Mouse (Mus musculus): ENCODE results near the gene Atp6ap1l. TPM values are rescaled to one million over a fixed set of nuclear protein-coding genes. Genes with fewer than 3 reads are reported as not detected.

Atp6ap1l gene
- total RNA-seq, 2 experiments from 2014 or later = not detected

DNA sequence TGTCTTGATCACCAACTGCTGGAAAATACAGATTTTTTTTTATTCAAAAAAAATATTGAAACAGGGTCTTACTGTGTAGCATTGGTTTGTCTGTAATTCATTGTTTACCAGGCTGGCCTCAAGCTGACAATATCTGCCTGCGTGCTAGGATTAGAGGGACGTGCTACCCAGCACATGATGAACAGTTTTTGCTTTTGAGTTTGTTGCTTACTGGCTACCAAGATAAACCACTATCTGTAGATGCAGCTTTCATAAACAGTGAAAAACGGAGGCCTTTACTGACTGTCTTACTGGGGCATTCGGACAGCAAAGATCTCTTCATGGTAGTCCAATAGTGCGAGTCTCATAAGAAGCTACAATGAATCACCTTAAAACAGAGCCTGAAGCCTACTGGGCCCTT lies 15.0 kb downstream of the Atp6ap1l start:
- DNase-seq (ENCODE audit: low spot score in 2 of 2) = no peak

DNA sequence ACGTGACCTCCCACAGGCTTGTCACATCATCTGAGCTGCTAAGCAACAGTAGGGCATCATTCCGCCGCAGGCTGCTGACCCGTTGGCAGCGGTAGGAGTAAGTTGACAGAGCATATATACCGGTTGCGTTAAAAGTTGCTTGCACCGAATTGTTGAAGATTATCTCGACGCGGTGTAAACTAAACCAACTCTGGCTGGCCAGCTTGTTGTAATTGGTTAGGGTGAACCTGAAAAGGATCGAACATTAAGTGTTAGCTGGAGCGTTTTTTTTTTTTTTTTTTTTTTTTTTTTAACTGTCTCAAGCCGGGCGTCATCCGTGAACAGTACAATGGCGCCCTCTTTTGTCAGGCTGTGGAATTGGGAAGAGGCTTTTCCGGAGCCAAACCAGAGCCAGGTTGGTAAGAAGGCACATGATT lies 18.6 kb downstream of the Atp6ap1l start:
- peak; percentile 38 to 61 for DNase-seq (ENCODE audit: low spot score in 2 of 2)

DNA sequence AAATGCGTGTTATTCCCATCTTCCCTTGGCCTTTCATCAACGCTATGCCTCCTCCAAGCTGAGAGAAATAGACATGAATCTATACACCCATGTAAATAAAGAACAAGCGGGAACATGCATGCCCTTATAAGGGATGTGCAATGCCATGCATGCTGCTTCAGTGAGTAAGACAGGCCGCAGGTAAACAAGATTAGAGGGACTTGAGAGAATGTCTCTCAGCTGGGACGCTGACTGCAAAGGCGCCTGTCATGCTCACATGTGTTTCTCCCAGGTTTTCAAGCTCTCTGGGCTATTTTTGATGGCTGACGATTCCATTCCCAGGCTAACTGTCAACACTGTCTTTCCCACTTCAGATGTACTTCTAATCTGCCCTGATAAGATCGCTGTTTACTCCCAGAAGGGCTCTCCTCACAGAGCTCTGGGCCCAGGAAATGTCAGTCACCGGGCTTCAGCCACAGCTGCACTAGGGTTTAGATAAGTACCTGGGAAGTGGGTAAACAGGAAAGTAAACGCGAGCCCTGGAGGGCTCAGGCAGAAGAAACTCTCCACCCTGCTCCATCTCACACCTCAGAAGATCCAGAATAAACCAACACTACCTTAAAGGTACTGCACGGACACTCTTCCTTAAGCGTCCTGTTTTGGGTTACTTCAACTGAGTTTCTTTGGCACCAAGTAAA lies 19.2 kb downstream of the Atp6ap1l start:
- no peak for DNase-seq (ENCODE audit: low spot score in 2 of 2)

DNA sequence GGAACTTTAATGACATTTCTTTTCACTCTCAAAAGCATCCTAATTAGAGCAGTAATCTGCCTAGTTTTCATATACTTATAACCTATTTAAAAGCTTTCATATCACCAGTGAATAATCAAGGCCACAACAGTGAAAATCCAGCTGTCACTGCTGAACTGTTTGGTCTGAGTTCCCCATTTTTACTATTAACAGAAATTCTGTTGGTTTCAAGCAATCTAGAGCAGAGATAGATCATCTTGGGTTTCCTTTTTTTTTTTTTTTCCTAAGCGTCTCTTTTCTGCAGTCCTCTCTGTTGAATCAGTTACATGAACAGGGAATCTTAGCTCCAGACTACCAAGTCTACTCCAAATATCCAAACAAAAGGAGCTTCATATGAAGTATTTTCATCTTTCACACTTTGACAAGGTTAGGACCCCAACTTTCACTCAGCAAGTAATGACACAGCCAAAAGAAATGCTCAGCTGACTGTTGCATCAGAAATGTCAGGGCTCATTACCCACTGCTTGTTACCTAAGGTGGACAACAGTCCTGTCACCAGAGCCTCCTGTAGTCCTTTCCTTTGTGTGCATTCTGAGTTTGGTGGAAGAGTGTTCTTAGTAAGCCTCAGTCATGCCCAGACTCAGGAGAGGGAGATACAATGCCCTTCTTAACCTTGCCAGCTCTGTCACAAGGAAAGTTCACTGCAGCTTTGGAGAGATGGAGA lies 23.3 kb downstream of the Atp6ap1l start:
- no peak for DNase-seq (ENCODE audit: low spot score in 2 of 2)

DNA sequence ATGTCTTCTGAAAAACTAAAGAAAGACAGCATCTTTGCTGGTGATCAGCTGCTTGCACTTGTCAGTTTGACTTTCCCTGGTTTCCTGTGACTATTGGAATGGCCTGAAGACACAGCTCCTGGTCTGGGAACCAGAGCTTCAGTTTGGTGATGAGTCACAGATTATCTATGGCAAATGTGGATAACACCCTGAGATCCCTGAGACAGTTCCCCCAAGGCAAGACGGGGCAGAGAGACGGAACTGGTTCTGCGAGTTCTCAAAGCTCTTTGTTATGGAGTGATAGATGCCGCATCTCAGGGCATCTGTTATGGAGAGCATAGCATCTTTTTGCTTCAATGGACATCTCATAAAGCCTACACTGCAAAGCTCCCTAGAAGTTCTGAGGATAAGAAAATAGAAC lies 33.6 kb downstream of the Atp6ap1l start:
- no peak for DNase-seq (ENCODE audit: low spot score in 2 of 2)

DNA sequence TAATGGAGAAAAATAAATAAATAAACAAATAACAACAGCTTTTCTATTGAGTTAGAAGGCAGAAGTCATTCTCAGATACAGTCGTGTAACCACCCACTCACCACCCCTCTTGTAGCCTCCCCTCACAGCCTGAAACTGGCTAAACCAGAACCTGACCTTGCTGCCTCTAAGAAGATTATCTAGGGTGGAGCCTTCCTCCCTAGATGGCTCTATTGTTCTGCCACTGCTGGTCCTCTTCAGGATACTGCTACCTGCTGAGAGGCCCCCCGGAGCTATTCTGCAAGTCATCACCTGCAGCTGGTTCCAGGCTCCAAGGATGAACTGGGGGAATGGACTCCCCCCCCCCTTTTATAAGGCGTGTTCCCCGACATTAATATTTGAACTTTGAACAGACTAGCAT lies 36.0 kb downstream of the Atp6ap1l start:
- DNase-seq (ENCODE audit: low spot score in 2 of 2) = no peak

DNA sequence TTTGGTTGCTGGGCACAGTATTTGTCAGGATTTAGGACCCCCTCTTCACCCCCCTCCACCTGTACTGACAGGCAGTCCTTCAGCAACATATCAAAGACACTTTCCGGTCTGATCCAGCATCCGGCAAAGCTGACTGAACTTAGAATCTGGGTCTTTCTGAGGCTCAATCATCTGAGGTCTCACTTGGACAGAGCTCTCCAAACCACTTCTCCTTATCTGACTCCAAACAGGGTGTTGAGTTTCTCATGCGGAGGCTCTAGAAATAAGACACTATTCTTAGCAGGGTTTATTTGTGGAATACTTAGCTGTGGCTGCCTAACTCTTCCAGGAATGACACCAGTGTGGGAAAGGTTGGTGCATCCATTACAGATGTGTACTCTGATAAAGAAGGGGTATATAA lies 43.0 kb downstream of the Atp6ap1l start:
- no peak for DNase-seq (ENCODE audit: low spot score in 2 of 2)

DNA sequence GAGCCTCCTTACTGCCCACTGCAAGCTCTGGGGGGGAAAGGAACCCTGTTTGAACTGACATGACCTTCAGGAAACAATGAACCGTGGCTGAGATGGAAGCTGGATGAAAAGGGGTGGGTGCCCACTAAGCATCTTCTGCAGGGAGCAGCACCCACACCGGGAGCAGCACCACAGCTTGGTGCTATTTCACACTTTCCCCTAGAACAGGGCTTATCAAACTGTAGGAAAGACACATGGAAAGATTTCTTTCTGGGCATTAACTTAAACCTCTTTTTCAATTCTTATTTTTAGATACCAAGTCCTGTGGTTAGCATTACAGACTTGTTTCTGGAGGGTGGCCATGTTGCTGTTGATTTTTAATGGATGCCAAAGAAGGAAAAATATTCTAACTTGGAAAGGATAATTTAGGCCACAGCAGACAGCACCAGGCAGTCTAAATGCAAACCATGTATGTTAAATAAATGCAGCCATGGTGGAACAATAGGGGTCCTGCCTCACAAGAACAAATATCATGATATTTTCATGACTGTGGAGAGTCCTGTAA lies 44.2 kb downstream of the Atp6ap1l start:
- no peak for DNase-seq (ENCODE audit: low spot score in 2 of 2)

DNA sequence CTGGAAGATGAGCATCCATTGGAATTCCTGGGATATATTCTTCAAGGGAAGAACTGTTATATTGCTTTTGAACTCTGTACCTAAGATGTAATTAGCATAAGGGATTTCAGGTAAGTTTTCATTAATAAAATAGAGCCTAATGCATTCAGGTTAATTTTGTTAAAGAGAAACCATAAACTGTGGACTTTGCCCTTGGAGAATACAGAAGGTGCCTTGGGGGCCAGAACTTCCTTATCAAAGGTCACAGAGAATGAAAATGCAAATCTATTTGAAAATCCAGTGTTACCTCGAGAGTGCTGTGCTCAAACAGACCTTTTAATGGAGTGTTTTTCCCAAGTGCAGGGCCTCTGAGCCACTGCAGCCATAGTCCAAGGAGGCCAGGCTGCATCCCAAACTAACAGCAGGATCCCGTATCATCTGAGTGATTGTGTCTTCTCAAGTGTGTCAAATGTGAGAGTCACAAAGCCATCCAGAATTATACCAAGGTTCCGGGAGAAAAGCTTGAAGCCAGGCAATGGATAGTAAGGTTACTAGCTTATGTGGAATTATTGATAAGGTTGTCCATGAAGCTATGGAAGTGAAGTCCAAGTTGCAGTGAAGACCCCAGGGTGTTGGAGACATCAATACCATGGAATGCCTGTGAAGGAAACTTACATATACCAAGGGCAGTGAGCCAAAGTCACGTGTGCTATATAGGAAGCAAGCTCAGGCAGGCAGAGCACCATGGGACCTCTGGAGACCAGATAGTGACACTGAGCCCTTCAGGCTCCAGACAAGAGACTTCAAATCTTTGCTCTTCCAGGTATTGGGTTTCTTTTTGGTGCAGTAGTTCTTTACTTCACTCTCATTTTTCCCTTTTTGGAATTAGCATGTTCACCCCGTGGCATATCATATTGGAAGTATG lies 52.2 kb downstream of the Atp6ap1l start:
- no peak for DNase-seq (ENCODE audit: low spot score in 2 of 2)

DNA sequence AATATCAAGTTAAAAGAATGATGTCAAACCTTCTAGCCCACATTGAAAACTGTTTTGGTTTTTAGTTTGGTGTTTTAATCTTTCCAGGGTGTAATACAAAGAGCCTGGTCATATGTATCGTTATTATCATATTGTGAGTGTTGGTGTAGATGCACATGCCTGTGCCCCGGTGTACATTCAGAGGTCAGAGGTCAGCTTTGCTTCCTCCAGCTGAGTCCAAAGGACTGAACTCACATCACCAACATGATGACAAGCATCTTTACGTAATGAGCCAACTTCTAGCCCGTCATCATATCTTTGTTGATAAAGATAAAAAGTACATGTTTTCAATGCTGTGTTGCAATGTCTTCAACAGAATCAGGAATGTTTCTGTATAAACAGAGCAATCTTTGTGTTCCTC lies 53.4 kb downstream of the Atp6ap1l start:
- DNase-seq (ENCODE audit: low spot score in 2 of 2) = no peak

DNA sequence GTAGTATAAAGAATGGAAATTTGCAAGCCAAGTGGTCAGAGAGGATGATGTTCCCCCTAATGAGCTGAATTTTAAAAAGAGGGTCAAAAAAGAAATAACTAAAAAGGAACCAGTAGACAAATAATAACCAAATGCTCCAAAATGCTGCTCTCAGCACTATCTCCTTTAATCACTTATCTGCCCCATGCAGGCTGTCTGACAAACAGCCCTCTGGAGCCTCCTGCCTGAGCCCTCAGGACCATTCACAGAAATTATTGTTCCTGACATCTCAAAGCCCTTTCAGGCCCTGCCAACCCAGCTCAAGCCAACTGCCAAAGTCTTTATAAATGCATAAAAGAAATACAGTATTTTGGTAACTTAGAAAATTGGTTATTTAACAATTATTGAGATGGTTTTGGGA lies 61.0 kb downstream of the Atp6ap1l start:
- DNase-seq (ENCODE audit: low spot score in 2 of 2) = no peak

DNA sequence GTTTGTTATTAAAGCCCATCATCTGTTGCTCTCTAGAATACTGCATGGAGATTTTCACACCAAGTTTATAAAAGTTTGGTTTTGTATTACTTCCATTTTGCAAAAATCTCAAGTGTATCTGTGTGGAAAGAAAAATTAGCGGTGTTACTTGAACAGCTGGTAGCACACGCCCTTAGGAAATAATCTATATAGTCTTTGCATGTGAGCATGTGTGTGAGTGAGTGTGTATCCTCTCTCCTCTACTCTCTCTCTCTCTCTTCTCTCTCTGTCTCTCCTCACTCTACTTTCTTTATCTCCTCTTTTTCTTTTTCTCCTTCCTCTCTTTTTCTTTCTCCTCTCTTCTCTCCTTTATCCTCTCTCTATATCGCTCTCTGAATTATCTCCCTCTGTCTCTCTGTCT lies 61.7 kb downstream of the Atp6ap1l start:
- no peak for DNase-seq (ENCODE audit: low spot score in 2 of 2)

DNA sequence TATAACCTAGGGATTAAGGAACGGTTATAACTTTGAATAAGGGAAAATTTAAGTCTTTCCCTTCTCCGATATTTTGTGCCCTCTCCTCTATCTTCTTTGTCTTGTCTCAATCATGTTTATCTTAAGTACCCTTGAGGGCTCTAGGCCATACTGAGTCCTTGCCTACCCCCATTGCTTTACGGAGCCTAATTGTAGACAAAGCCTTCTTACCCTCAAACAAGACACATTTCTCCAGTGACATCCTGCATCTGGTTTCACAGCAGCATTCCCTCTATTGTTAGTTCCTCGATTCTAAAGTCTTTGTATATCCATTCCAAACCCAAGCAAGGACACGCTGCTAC lies 64.0 kb downstream of the Atp6ap1l start:
- no peak for DNase-seq (ENCODE audit: low spot score in 2 of 2)

DNA sequence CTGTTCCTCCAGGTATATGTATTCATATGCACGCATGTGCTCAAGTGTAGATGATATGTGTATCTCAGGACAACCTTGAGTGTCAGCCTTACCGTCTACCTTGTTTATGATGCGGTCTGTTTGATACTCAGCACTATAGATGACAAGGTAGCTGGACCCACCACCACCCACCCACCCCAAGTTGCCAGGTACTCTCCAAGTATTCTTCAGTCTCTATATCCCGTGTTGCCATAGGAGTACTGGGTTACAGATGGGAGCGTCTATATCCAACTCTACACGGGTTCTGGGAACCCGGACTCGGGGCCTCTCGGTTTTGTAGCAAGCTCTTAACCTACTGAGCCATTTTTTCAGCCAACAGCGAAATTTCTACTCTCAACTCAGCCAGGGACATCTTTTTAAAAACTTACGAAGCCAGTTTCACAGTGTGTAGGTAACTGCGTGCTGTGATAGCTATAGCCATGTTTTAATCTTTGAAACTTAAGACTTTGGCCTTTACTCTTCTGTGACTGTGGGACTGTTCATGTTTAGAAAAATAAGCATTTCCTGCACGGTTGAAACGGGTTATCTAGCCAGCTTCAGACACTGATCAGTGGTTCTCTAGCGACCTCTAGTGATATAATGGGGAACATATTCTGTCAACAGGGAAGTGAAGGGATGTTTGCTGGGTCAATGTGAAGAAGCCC lies 64.5 kb downstream of the Atp6ap1l start:
- peak in 1 of 2 experiments; percentile 12 for DNase-seq (ENCODE audit: low spot score in 2 of 2)

DNA sequence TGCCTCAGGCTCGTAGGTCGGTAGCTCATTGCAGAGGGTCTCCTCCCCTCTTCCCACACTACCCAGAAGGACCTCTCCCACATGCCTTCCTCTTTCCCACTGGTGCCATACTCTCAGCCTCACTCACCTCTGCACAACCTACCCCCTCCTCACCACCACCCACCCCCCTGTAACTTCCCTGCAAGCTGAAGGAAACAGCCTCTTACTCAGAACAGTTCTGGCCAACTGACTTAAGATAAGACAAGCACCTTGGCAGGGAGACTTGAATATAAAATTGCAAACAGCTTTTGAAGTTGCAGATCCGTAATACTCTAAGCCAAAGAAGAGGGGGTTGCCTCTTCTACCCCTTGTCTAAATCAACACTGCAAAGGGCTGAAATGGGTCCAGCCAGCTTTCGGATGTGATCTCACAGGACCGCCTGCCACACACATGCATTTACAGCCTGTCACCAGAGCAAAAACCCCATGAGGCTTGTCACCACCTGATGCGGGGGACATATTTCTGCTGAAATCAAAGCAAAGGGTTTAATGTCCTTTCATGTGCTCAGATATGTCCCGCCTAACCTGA lies 71.4 kb downstream of the Atp6ap1l start:
- no peak for DNase-seq (ENCODE audit: low spot score in 2 of 2)

Other genes starting within 250 kb of the Atp6ap1l start
- gene Rps23, start 17.6 kb upstream of the Atp6ap1l start, total RNA-seq (2021) = 100 to 1,000 TPM; 466 to 502 TPM